Mouse (Mus musculus) brown adipose tissue, adult 24 weeks (tissue): ENCODE measurements around the gene Acot13. TPM values are rescaled to one million over a fixed set of nuclear protein-coding genes. Genes with fewer than 3 reads are reported as not detected.

Experiments used
- H3K27ac ChIP-seq: fragments of 200-500 bp; replicated peaks from 2 replicates; pipeline ENCODE4 v1.5.1; 2012; ENCODE audit warnings: low read depth, mild to moderate bottlenecking, low read length
- H3K4me1 ChIP-seq: fragments of 200-500 bp; 2 replicates; pipeline ENCODE4 v1.6.1; 2012; ENCODE audit warnings: low read length, mixed read lengths; ENCODE audit not compliant: control insufficient read depth, insufficient read depth, insufficient read length
- H3K4me3 ChIP-seq: fragments of 200-500 bp; 2 replicates; pipeline ENCODE4 v1.5.1; 2012; ENCODE audit warnings: low read depth, mild to moderate bottlenecking, low read length, moderate library complexity; ENCODE audit not compliant: insufficient read depth
- polyA plus RNA-seq: library from polyadenylated mRNA; stranded (reverse); fragments of >200 nt; gene quantifications from 2 replicates; pipeline ENCODE4 v1.2.4, GENCODE M21; 2012; ENCODE audit not compliant: missing spikeins, insufficient read depth, insufficient read length

The Acot13 gene
- 452 and 487 TPM in 2 replicates for polyA plus RNA-seq

DNA sequence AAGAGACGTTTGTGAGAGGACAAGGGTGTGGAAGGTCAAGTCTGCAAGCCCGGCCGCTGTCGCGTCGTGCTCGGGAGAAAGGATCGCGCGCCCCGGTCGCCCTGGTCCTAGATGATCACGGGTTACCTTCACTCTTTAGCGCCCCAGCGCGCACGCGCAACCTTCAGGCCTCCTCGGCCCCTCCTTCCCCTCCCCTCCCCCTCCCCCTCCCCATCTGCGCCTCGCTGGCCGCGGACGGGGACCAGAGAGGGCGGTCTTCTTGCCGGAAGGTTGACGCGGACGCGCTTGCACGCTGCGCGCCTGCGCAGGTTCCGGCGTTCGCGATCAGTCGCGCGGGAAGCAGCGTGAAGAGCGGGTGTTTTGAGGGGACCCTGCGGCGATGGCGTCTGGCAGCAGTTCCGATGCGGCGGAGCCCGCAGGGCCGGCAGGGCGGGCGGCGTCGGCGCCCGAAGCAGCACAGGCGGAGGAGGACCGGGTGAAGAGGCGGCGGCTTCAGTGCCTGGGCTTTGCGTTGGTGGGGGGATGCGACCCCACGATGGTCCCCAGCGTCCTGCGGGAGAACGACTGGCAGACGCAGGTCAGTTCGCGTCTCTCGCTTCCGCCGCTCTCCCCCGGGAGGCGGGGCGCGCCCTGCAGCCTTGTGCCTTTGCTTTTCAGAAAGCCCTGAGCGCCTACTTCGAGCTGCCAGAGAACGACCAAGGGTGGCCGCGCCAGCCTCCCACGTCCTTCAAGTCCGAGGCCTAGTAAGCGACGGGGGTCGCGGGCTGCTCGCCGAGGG is at the start of gene Acot13, which contains the start of gene Tdp2:
Gene Acot13 (minus strand): TSS at position 188 of the 778 bp plus-strand sequence.
Gene Tdp2 (plus strand): TSS at position 327 of the 778 bp plus-strand sequence.
- peak within 1 kb of the TSS; percentile 96 for H3K27ac ChIP-seq
- H3K4me1 ChIP-seq: peaks cover 6% of the 10 kb centered on the region; the same call in 1 of the 2 replicates
- peak within 1 kb of the TSS; percentile 97 for H3K4me3 ChIP-seq

DNA sequence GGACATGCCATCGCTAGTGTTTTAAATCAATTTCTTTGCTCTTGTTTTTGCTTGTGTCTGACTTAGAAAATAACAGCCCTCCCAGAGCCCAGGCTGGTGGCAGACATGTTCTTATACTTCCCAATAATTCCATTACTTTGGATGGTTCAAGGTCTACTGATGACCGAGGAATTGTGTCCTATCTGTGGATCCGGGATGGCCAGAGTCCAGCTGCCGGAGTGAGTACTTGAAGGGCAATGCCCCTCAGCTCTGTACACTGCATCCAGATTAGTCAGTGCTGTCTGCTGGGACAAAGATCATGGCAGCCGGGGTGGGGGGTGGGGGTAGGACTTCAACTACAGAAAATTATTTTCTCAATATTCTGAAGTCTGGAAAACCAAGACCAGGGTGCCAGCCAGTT is 49.4 kb upstream of the Acot13 start:
- Histone ChIP-seq H3K4me1 (no peaks in the 10 kb centered on the region), H3K27ac (no peak overlapping the region)

DNA sequence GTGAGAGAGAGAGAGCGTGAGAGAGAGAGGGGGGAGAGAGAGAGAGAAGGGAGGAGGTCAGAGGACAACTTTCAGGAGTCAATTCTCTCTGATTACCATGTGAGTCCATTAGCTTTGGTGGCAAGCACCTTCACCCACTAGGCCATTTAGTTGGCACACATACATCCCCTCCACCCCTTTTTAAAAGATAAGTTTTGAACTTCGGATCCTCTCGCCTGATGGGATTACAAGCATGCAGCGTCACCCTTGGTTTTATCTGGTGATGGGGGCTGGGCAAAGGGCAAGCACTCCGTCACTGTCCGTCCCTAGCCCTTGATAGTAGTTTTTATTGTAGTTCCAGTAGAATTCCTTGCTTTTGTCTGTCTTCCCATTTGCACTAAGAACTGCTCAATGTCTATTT is 48.9 kb upstream of the Acot13 start:
- Histone ChIP-seq H3K4me3 (no peak overlapping the region), H3K4me1 (no peaks in the 10 kb centered on the region), H3K27ac (no peak overlapping the region)

More for the DNA sequence above, 49.4 kb upstream of the Acot13 start:
- H3K4me3 ChIP-seq: no peak overlapping the region

DNA sequence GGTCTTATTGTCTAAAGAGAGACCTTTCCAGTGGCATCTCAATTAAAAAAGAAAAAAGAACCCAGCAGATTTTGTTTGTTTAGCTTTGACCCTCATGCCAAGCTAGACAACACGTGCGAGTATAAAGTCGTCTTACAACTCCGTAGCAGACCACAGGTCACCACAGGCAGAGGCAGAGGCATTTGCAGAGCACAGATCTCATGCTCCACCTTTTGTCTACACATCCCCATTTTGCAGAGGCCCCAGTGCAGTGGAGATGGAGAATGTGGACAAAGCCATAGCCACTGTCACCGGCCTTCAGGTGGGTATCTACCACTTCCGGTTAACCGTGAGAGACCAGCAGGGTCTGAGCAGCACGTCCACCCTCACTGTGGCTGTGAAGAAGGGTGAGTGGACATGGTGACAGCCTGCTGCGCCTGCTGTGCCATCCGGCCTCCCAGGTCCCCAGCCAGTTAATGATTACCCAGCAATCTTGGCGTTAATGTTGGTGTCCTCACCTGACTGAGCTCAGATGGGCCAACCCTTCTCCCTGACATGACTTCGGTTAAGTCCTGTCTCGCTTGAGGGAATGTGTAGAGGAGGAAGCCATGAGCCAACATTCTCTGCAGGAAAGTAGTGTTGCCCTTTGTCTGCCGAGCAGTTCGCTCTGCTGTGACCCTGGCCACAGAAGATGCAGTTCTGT is 48.2 kb upstream of the Acot13 start:
- no peaks in the 10 kb centered on the region for H3K4me1 ChIP-seq
- H3K27ac ChIP-seq: no peak overlapping the region
- H3K4me3 ChIP-seq: no peak overlapping the region

DNA sequence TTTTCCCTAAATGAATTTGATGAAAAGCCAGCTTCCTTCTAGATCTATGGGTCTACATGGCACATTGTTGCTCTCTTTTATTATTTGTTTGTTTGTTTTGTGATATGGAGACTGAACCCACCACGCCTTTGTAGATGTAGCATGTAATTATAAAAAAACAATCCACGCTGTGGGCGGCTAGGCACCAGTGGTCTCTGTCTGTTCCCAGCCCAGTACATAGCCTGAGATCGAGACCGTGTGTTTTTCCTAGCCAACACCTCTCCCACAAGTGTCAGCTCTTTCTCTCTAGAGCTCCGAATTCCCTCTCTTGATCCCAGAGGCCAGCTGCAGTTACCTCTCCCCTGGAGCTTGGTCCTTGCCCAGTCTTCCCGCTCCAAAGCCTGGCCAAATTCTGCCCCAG is 36.9 kb upstream of the Acot13 start:
- H3K4me1 ChIP-seq: no peaks in the 10 kb centered on the region
- no peak overlapping the region for H3K27ac ChIP-seq
- H3K4me3 ChIP-seq: no peak overlapping the region

DNA sequence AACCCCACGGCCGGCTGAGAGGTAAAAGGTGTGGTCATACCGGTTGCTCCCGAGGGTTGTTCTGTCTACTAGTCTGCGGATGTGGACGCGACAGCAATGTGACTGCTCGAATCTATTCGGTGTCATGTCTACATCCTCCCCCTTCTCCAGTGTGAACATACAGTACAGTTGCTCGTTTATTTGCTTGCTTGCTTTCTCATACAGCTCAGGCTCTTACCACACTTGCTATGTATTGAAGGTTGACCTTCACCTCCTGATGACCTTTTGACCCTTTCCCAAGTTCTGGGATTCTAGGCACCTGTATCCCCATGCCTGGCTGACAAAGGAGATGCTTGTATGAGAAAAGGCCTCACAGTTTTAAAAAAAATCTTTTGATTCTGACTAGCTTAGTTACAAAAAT is 36.4 kb upstream of the Acot13 start:
- H3K4me1 ChIP-seq: no peaks in the 10 kb centered on the region
- H3K4me3 ChIP-seq: no peak overlapping the region
- H3K27ac ChIP-seq: no peak overlapping the region

DNA sequence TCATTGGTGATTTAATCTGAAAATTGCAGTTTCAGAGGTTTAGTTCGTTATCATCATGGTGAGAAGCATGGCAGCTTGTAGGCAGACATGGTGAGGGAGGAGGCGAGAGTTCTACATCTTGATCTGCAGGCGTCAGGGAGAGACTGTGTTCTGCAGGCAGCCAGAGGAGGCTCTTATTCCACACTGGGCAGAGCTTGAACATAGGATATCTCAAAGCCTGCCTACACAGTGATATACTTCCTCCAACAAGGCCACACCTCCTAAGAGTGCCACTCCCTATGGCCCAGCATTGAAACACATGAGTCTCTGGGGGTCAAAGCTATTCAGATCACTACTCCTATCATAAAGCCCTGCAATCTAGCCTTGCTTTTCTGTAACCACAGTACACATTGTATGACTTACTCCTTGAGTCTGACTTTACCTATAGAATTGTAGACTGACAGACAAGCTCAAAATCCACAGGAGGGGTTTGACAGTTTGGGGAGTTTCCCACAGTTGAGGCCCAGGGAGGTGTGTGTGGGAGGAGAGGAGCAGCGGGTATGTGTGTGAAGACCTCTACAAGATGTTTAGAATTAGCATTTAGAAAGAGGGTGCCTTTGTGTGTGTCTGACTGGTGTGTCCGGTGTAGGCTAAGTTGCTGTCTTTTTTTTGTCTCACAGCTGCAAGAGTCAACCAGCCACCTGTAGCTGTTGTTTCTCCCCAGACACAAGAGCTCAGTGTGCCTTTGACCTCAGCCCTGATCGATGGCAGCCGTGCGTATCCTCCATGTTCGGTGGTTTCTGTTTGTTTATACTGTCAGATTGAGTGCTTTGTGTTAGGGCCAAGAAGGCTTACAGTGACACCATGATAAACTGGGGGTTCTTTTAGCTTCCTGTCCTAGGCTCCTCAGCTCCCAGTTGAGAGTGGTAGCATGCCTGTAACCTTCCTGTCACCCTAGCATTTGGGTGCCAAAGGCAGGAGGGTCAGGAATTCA is 35.4 kb upstream of the Acot13 start:
- no peaks in the 10 kb centered on the region for H3K4me1 ChIP-seq
- no peak overlapping the region for H3K4me3 ChIP-seq
- H3K27ac ChIP-seq: no peak overlapping the region

DNA sequence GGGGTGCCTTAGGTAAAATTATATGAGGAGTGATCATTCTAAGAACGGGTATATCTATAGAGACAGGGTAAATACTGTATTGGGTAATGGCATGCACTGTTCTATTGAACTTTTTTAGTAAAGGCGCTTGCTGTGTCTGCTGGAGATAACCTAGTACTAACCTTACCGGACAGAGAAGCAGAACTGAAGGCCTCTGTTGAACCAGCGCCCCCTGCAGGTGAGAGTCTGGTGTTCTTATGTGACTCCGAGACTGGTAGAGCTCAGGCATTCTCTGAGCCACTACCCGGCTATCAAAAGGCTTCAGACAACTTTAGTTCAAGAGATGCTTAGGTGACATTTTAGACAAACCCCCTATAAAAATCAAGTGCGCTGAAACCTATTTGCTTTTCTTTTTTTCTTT is 31.2 kb upstream of the Acot13 start:
- no peaks in the 10 kb centered on the region for H3K4me1 ChIP-seq

DNA sequence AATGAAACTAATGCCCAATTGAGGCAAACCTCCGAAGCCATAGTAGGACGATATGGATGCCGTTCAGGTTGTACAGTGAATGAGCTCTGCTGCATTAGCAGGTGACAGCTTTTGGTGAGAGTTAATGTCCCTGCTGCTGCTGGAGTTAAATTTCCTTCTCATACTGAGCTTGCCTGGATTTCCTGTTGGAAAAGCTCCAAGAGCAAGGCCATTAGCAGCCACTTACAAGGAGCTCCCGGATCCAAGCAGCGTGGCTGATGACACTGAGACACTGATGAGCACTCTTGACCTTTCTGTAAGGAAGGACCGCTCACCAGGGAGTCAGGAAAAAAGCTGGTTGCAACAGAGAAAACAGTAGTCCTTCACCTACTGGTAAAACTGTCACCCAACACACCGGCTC is 30.7 kb upstream of the Acot13 start:
- H3K4me1 ChIP-seq: no peaks in the 10 kb centered on the region
- no peak overlapping the region for H3K4me3 ChIP-seq
- no peak overlapping the region for H3K27ac ChIP-seq

More for the DNA sequence above, 31.2 kb upstream of the Acot13 start:
- no peak overlapping the region for H3K4me3 ChIP-seq
- no peak overlapping the region for H3K27ac ChIP-seq

DNA sequence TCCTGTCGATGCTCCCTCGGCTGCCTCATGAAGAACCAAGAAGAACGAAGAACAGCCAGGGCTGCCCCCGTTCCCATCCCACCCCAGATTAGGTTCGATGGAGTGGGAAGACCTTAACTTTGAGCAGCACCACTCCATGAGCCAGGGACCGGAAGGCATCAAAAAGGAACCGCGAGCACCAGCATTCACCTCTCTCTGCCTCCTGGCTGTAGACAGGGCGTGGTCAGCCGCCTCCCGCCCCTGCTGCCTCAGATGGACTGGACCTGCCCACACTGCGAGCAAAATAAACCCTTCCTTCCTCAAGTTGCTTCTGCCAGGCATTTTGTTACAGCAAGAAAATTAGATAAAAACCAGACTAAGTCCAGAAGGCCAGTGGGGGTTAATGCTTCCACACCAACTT is 29.7 kb upstream of the Acot13 start:
- no peak overlapping the region for H3K4me3 ChIP-seq
- no peak overlapping the region for H3K27ac ChIP-seq
- H3K4me1 ChIP-seq: no peaks in the 10 kb centered on the region

DNA sequence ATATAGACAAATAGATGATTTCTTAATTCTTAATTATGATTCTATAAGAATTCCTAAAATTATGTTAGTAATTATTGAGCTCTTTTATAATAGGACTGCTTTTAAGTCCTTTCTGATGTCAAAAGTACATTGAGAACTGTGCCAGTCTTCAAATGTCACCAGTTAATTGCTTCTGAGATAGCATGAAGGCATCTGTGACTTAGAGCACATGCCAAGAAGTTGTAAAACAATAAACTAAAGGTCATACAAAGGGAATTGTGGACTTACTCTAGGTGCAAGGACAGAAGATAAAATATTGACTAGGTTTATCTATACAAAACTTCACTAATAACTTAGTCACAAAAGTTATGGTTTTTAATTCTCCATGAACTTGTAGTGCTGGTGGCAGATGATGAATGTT is 27.8 kb upstream of the Acot13 start:
- no peak overlapping the region for H3K4me3 ChIP-seq
- H3K27ac ChIP-seq: no peak overlapping the region
- H3K4me1 ChIP-seq: no peaks in the 10 kb centered on the region

DNA sequence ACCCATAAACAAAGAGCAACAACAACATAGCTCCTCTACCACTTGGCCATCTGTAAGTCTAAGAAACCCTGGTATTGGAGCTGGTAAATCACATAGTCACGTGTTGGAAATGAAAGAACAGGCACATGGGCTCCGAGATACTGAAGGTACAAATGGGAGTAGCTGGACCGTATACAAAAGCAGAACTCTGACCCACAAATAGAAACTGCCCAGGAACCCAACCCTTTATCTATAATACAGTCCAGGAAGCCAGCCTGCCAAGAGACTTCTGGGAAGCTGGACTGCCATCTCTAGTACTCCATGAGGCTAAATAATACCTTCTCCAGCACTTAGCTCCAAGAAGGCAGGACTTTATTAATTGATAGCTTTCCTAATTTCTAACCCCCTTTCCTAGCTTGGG is 21.2 kb upstream of the Acot13 start:
- Histone ChIP-seq H3K4me3 (no peak overlapping the region), H3K27ac (no peak overlapping the region), H3K4me1 (no peaks in the 10 kb centered on the region)

DNA sequence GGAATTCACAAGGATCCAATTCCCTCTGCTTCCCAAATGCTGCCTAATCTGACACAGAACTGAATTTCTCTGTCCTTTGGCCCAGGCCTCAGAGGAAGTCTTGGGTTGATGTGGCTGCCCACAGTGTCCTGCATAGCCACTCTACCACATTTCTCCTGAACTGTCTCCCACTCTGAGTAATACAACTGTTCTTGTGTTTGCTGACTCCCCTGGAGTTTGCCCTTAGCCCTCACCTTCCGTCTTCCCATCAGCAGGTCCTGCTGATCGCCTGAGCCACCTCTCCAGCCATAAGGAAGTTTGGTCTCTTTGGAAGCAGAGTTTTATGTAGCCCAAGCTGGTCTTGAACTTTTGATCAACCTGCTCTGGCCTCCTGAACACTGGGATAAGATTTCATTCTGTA is 20.6 kb upstream of the Acot13 start:
- Histone ChIP-seq H3K4me3 (no peak overlapping the region), H3K27ac (no peak overlapping the region), H3K4me1 (no peaks in the 10 kb centered on the region)

DNA sequence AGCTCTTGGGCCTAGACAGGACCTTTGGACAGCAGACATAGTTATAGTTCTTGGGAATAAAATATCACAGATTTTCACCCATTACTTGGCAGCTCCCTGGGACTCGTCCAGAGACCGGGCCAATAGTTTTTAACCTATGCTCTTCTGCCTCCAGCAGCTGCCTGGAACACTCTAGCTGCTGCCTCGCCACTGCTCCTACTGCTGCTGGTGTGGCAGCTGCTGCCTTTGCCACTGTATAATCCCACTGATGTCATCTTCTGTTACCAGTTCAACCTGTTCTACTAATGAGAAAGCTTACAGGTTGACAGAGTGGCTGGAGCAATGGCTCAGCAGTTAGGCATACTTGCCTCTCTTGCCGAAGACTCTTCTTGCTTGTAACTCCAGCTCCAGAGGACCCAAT is 18.0 kb upstream of the Acot13 start:
- 0 out of 2 replicates have a peak, but pooled peaks cover 2% of the 10 kb centered on the region for H3K4me1 ChIP-seq

More for the DNA sequence above, 18.0 kb upstream of the Acot13 start:
- H3K27ac ChIP-seq: no peak overlapping the region
- H3K4me3 ChIP-seq: no peak overlapping the region
